Mouse (Mus musculus) cerebellum, adult 9-10 months (tissue): ENCODE results near the gene Olfr266.

Experiments used
- DNase-seq: peaks from one replicate; pipeline ENCODE4 v3.0.0; 2022

Olfr266 gene

DNA sequence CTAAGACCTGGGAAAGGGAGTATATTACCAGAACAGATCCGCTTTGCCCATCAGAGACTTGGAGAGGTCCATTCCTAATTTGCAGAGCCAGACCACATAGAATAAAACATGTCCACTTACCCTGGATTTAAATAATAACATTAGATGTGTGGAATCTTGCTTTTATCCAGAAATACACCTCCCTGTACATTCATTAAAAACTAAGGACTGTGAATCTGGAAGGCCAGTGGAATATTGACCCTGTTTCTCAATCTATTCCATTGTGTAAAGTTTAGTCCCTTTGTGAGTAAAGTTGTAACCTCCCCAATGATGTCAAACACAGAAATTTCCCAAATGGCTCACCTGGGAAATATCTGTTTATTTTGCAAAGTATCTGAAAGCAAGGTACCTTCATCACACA lies at the start of gene Olfr266:
Olfr266 (minus strand) TSS at position 101 of the 400 bp plus-strand sequence.
- DNase-seq, result no peak

DNA sequence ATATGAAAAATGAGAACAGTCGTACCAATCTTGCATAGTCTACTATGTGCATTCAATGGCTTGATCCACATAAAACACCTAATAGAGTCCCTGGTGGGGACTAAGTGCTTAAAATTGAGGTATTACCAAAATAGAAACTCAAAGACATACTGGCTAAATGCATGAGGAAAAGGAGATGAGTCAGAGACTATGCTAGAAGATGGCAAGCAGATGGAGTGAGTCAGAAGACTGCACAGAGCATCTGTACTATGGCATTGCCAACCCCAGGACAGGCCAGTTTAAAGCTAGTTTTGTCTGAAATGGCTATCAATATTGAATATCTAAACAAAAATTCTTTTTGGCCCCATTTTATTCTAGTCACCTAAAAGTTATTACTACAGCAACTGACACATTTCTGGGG lies 49.5 kb upstream of the Olfr266 start:
- DNase-seq, result no peak

- DNase-seq, result no peak
These were observed 46.8 kb upstream of the Olfr266 start for GRCm38 (mm10) chr3:106872893-106873292.

GRCm38 (mm10) chr3:106832107-106832506 lies 6.0 kb upstream of the Olfr266 start:
- no peak for DNase-seq

GRCm38 (mm10) chr3:106817676-106818075 lies 8.4 kb downstream of the Olfr266 start:
- DNase-seq, result no peak

DNA sequence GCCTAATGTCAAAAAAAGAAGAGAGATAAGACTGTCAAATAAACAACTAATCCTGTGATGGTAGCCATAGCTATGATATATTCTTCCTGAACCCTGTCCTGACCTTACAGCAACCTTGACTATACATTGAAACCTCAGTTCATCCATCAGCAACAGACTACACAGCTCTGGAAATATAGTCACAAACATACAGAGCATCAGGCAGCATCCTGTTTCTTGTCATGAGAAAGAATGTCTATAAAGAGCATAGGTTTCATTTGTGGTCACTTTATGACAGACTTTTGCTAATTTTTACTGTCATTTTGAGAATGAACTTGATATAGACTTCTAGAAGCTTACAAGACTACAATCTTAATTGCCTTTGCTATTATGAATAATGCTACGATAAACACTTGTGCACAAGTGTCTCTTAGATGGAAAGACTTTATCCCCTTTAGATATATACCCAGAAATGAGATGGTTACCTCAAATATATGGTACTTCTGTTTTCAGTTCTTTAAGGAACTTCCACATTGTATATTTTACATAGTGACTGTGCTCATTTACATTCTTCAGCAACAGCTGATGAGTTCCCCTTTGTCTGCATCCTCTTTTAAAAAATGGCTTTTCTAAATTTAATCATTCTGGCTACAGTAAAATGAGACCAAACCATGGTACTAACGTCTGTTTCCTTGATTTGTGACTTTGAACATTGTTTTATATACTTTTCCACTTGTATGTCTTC lies 17.0 kb downstream of the Olfr266 start:
- no peak for DNase-seq

DNA sequence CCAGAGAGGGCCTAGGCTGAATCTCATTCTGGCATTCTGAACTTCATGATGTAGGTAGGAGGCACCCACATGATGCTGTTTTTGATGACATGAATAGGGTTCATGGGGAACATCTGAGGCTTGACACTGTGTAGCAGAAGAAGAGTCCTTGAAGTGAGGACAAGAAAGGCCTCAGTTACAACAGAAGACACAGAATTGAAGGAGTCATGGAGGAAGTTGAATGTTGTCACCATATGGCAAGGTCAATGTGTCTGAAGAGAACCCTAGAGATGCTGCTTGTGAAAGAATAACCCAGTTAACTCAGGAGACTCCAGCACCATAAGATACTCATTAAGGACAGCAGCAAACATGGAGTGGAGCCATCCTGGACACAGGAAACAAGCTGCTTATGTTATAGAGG lies 28.0 kb downstream of the Olfr266 start:
- DNase-seq, result no peak

DNA sequence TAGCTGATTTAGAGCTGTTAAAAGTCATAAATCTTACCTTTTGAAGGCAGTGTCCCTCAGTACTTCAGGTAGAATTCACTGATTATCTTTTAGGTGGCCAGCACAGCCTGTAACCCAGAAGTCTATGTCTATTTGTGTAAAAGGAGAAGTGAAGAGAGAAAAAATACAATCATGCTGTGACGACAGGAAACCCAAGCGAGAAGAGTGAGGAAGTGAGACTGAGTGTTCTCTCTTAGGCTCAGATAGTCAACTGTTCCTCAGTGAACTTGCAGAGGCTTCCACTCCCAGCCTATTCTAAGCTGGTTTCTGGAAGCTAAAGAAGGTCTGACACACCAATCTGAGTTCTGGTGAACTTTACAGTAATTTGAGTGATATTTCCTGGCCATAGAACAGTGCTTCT lies 36.2 kb downstream of the Olfr266 start, which contains the start of gene Cd53:
Cd53 (minus strand) TSS at position 220 of the 400 bp plus-strand sequence.
- DNase-seq, result no peak

- no peak for DNase-seq
These were observed 37.6 kb downstream of the Olfr266 start for GRCm38 (mm10) chr3:106788440-106788887.

DNA sequence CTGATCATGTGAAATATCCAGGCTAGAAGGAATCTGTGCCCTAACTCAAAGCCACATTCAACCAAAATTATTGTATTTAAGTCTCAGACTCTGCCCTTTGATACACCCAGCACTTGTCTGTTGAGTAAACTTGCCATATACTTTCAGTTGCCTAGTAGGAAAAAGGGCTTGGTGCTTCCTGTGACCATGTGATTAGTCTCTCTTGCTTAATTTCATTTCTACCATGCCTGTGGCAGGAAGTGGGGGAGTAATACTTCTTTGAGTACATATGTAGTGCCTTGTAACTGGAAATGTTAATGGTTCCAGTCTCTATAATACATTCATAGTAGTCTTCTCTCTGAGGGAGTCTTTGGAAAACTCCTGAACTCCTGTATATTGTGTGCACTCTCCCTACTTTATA lies 38.1 kb downstream of the Olfr266 start:
- DNase-seq, result no peak

DNA sequence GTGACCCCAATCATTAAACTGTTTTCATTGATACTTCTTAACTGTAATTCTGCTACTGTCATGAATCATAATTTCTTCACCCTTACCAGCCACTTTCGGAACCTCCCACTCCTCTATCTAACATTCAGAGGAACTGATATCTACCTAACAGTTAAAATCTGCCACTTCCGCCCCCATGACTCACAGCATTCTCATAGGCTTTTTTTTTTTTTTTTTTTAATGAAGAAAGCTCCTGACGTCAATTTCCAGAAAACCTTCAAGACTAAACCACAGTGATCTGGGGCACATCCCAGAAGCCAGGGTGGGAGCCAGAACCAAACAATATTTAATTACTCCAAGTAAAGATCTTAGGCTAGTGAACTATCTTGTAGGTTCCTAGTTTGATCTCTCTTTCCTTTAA lies 41.0 kb downstream of the Olfr266 start:
- no peak for DNase-seq

GRCm38 (mm10) chr3:106771834-106772233 lies 54.3 kb downstream of the Olfr266 start:
- DNase-seq, result no peak
